Mouse (Mus musculus) heart, adult 9 months (tissue): ENCODE measurements around the gene Grin3b.

Source experiments
- DNase-seq, 2 experiments: peaks; one replicate each; pipeline ENCODE4 v3.0.0; 2022; ENCODE audit warnings: low spot score in 2 of 2

The Grin3b gene

GRCm38 (mm10) chr10:79988506-79989271, 18.2 kb downstream of the Grin3b start, which contains the start of gene Cnn2:
Gene Cnn2 (plus strand): TSS chr10:79988584.
- peak; percentile 80 for DNase-seq

GRCm38 (mm10) chr10:79989272-79989786, 18.8 kb downstream of the Grin3b start:
- DNase-seq: no peak

GRCm38 (mm10) chr10:79989870-79990269, 19.4 kb downstream of the Grin3b start:
- no peak for DNase-seq

GRCm38 (mm10) chr10:79991099-79991498, 20.6 kb downstream of the Grin3b start:
- no peak for DNase-seq

- no peak for DNase-seq
Measured at GRCm38 (mm10) chr10:79991548-79991947, 21.0 kb downstream of the Grin3b start.

GRCm38 (mm10) chr10:79994397-79995115, 24.0 kb downstream of the Grin3b start:
- no peak for DNase-seq

- DNase-seq: no peak
Measured at GRCm38 (mm10) chr10:79995636-79996035, 25.1 kb downstream of the Grin3b start.

GRCm38 (mm10) chr10:79996272-79997033, 25.9 kb downstream of the Grin3b start, which contains the start of gene Abca7:
Gene Abca7 (plus strand): TSS chr10:79996494.
- DNase-seq: peak; percentile 95 to 96

- DNase-seq: peak; percentile 66 to 84
Measured at GRCm38 (mm10) chr10:79997034-79997760, 26.7 kb downstream of the Grin3b start.

GRCm38 (mm10) chr10:79997819-79998218, 27.3 kb downstream of the Grin3b start:
- DNase-seq: peak in 1 of 2 experiments; percentile 57

GRCm38 (mm10) chr10:80001945-80002344, 31.4 kb downstream of the Grin3b start:
- no peak for DNase-seq

GRCm38 (mm10) chr10:80002829-80003228, 32.3 kb downstream of the Grin3b start:
- no peak for DNase-seq

GRCm38 (mm10) chr10:80003374-80004232, 33.1 kb downstream of the Grin3b start:
- peak in 1 of 2 experiments; percentile 56 for DNase-seq

- DNase-seq: no peak
Measured at GRCm38 (mm10) chr10:80004233-80004705, 33.8 kb downstream of the Grin3b start.

GRCm38 (mm10) chr10:80011740-80012139, 41.2 kb downstream of the Grin3b start:
- DNase-seq: no peak

- no peak for DNase-seq
Measured at GRCm38 (mm10) chr10:80013609-80014008, 43.1 kb downstream of the Grin3b start.

GRCm38 (mm10) chr10:80014484-80015290, 44.2 kb downstream of the Grin3b start:
- DNase-seq: no peak

- no peak for DNase-seq
Measured at GRCm38 (mm10) chr10:80015583-80015982, 45.1 kb downstream of the Grin3b start.

- DNase-seq: peak in 1 of 2 experiments; percentile 67
Measured at GRCm38 (mm10) chr10:80016511-80016910, 46.0 kb downstream of the Grin3b start, which contains the start of gene Arhgap45. Gene Arhgap45 (plus strand): TSS chr10:80016653.
